Mouse (Mus musculus): ENCODE results near the gene Rps21. TPM values are rescaled to one million over a fixed set of nuclear protein-coding genes. Genes with fewer than 3 reads are reported as not detected.

Rps21 gene
- total and polyA plus RNA-seq, 3 experiments = 380 to 1,054 (median 873) TPM

DNA sequence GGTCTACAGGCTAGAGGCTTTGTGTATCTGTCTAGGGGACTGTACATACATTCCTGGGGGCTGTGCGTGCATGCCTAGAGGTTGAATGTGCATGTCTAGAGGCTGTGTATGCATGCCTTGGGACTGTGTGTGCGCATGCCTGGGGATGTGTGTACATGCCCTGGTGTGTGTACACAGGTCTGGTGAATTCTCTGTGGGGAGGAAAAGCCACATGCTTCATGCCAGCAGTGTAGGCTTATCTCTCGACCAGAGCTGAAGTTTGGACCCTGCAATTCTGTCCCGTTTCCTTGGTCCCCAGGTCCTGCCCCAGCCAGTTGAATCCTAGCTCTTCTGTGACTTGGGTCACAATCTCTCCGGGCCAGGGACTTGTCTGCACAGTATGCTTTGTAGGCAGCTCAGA is 34.4 kb downstream of the Rps21 start:
- DNase-seq = no peak

DNA sequence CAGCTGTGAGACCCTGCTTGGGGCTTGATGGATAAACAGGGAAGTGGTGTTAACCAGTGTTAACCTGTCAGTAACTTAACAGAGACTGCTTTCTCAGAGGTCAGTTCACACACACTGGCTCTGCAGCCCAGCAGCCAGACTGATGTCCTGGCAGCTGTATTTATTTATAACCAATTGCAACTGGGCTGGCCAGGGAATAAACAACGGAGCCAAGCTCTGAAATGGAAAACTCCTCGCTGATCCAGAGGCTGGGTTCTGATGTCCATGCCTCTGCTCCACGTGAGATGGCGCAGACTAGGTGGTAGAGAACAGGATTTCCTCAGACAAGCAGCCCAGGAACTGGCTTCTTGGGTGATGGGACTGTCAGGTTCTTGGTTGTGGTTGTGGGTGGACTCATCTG is 34.8 kb downstream of the Rps21 start:
- DNase-seq = no peak

DNA sequence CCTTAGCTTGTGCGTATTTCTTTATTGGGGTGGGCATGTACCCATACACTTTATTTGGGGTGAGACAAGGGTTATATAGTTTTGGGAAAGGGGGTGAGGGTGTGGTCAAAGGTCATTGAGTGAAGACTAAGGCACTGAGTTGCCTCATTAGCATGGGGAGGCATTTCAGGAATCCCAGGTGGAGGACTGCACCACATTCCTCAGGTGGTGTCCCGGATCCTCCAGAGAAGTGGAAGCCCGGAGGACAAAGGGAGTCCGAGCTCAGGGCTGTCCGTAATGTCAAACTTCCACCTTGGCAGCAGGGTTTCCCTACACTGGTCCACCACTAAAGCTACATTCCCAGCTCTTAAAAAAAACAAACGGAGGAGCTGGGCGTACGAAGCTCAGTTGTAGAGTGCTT is 35.7 kb downstream of the Rps21 start:
- DNase-seq = no peak

DNA sequence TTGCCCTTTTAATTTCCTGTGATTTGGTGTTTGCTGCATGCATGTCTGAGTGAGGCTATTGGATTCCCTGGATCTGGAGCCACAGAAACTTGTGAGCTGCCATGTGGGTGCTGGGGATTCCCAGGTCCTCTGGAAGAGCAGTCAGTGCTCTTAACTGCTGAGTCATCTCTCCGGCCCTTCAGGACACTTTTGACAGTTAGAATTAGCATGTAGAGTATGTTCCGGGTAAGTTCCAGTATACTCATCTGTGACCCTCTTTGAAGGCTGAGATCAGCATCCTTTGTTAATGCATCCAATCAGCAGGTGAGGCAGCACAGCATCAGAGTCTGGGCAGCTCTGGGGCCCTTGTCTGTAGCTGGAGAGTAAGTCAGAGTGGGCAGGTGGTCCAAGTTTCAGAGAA is 43.1 kb downstream of the Rps21 start:
- no peak for DNase-seq

DNA sequence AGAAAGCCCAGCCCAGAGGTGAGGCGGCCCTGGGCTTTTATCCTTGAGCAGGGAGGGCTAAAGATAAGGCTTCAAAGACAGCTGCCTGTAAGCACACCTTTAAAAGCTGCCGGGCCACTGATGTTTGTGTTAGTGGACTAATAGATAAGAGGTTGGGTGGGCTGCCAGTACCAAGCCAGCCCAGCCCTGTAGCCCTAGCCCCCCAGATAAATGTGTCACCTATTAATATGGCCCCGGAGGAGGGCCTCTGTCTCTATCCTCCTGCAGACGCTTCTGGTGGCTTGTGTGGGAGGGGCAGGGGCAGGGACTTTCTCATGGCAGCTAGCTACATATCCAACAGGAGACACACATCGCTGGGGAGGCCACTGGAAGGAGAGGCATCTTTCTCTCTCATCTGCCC is 43.6 kb downstream of the Rps21 start:
- DNase-seq = no peak

DNA sequence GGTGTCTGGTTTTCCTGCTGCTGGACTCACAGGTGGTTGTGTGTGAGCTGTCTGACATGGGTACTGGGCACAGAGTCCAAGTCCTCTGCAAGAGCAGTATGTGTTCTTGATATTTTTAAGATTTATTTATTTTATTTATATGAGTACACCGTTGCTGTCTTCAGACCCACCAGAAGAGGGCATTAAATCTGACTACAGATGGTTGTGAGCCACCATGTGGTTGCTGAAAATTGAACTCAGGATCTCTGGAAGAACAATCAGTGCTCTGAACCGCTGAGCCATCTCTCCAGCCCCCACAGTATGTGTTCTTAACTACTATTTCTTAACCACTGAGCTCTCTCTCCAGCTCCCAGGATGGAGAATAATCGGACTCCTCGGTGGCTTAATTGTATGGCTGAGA is 45.0 kb downstream of the Rps21 start:
- DNase-seq = no peak

DNA sequence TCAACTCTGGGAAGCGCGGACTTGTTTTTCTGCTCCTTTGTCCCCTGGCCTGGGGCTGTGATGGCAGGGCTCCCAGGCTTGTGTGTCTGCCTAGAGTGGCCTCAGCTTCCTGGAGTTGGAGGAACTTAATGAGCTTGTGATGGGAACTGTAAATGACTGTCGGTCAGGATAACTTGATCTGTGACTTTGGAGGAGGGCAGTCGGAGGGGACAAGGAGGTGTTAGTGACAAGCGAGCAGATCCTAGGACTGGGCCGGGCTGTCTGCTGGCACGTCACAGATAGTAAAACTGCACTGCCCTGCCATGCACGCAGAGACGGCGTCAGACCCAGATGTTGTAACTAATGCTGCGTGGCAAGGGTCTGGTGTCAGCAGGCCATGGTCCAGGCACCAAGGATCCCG is 46.3 kb downstream of the Rps21 start:
- no peak for DNase-seq

DNA sequence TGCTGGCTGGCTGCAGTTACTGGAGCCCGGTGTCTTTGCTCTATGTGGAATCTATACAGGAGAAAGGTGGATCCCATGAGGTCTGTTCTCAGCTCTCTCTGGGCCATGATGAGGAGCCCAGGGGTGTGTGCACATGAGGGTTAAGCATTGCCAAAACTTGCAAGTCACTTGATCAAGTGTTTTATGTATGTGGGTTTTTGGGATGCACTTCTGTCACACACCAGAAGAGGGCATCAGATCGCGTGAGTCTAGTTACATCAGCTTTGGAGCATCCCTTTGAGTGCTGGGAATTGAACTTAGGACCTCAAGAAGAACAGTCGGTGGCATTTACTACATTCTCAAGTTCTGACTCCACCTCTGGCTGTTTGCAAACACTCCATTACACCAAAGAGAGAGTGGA is 47.4 kb downstream of the Rps21 start:
- no peak for DNase-seq

DNA sequence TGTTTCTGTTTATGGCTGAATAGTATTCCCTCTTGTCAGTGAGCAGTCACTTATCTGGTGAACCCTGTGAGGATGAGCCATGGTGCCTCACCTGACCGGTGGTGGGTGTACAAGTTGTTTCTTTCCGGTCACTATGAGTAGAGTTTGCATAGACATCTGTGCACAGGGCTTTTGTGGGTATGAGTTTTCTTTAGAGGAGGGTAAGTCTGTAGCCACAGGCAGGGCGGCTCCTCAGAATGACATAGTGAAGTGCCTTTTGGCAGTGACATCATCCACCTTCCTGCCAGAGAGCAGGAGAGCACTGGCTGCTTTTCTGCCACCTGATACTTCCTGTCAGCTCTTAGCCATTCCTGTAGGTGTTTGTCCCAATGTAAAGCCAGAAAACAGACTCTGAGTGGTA is 48.3 kb downstream of the Rps21 start:
- DNase-seq = no peak

DNA sequence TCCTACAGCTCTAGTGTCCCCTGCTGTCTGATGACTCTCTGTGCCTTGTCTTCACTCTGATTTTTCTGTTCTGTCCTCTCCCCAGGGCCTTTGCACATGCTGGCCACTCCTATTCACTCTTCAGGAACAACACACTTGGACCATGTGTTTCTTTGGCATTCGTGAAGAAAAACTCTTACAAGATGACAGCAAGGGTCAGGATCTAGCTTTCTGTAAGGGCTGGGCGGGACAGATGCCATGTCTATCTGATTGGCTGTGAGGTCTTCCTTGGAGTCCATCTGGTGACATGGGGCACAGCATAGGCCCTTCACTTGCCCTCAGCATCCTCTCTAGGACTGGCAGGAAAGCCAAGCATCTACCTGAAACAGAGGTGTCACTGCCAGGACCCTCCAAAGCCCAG is 48.8 kb downstream of the Rps21 start:
- DNase-seq = no peak

DNA sequence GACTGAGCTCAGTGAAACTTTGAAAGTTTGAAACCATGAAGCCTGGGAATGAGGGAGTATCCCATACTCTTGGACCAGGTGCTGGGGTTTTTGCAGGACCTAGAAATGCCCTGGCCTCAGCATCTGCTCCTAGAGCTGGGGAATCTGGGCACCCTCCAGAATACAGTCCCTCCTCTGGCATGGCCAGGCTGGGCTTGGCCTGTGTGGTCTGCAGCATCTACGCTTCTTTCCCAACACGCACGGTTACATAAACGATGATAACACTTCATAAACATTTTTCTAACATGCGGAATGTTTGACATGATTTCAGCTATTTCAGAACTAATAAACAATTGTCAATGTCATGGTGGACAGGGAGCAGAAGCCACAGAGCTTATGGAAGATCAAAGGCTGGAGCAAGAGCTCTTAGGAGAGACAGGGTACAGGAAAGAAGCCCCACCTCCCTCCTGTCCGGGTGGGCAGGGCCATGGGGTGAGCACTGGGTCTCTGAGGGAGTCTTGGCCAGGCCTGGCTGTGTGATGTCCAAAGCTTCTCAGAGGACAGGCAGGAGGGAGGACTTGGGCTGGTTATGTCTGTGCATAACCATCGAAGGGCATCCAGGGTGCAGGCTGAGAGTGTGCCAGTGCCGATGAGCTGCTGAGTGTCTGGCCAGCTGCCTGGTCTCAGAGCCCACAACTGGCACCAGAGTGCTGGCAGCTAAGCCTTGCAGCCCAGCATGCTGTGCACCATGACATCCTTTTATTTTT is 49.4 kb downstream of the Rps21 start:
- no peak for DNase-seq

DNA sequence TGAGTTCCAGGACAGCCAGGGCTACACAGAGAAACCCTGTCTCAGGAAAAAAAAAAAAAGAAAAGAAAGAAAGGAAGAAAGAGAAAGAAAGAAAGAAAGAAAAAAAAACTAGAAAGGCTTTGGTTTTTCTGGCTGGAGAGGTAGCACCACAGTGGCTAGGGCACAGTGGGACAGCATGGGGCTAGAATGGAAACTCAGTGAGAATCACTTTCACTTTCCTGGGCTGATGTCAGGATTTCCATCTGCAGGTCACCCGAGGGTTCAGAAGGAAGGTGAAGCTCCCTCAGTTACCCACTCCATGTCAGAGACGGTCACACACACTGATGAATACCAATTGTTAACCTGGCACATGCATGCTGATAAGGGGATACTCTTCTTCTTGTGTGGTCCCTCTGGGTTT is 50.5 kb downstream of the Rps21 start:
- no peak for DNase-seq

Small RNAs within 50 kb of the gene (microRNA-seq; reads per million reads assigned to microRNA genes)
- 0 reads per million in 2 experiments for gene Mir3091

Other genes starting within 250 kb of the Rps21 start
- 10 to 100 TPM; 38.6 to 47.0 TPM for gene Lsm14b, start 232.4 kb upstream of the Rps21 start, total RNA-seq (2021)
- gene Lsm14b, start 232.4 kb upstream of the Rps21 start, polyA plus RNA-seq (2012; rRNA removed) = 26.2 and 27.3 TPM in 2 replicates
- 100 to 1,000 TPM; 212 to 248 TPM for gene Psma7, start 214.9 kb upstream of the Rps21 start, total RNA-seq (2021)
- gene Psma7, start 214.9 kb upstream of the Rps21 start, polyA plus RNA-seq (2012; rRNA removed) = 91.7 and 121 TPM in 2 replicates
- gene Ss18l1, start 214.9 kb upstream of the Rps21 start, total RNA-seq (2021) = 10 to 100 TPM in 1 of 2 experiments, 1 to 10 TPM in 1; 6.7 to 11.8 TPM
- 14.2 and 18.1 TPM in 2 replicates for gene Ss18l1, start 214.9 kb upstream of the Rps21 start, polyA plus RNA-seq (2012; rRNA removed)
- gene Mtg2, start 186.8 kb upstream of the Rps21 start, total RNA-seq (2021) = 10 to 100 TPM; 13.5 to 22.2 TPM
- 12.4 and 13.1 TPM in 2 replicates for gene Mtg2, start 186.8 kb upstream of the Rps21 start, polyA plus RNA-seq (2012; rRNA removed)
- gene Hrh3, start 152.9 kb upstream of the Rps21 start, total RNA-seq (2021) = not detected
- gene Hrh3, start 152.9 kb upstream of the Rps21 start, polyA plus RNA-seq (2012; rRNA removed) = 0.16 and 0.86 TPM in 2 replicates
- gene Osbpl2, start 138.1 kb upstream of the Rps21 start, total RNA-seq (2021) = 10 to 100 TPM; 41.8 to 42.3 TPM
- 15.8 and 21.7 TPM in 2 replicates for gene Osbpl2, start 138.1 kb upstream of the Rps21 start, polyA plus RNA-seq (2012; rRNA removed)
- gene Adrm1, start 85.9 kb upstream of the Rps21 start, total RNA-seq (2021) = 100 to 1,000 TPM; 152 to 183 TPM
- 280 and 296 TPM in 2 replicates for gene Adrm1, start 85.9 kb upstream of the Rps21 start, polyA plus RNA-seq (2012; rRNA removed)
- 10 to 100 TPM; 30.7 to 35.0 TPM for gene Lama5, start 31.5 kb upstream of the Rps21 start, total RNA-seq (2021)
- 41.7 and 48.7 TPM in 2 replicates for gene Lama5, start 31.5 kb upstream of the Rps21 start, polyA plus RNA-seq (2012; rRNA removed)
- gene Cables2, start 16.1 kb downstream of the Rps21 start, total RNA-seq (2021) = 10 to 100 TPM; 13.1 to 14.7 TPM
- gene Cables2, start 16.1 kb downstream of the Rps21 start, polyA plus RNA-seq (2012; rRNA removed) = 19.4 and 28.8 TPM in 2 replicates
- gene Rbbp8nl, start 32.5 kb downstream of the Rps21 start, total RNA-seq (2021) = not detected
- not detected in 2 replicates for gene Rbbp8nl, start 32.5 kb downstream of the Rps21 start, polyA plus RNA-seq (2012; rRNA removed)
- gene Gata5, start 77.3 kb downstream of the Rps21 start, total RNA-seq (2021) = under 1 TPM; 0.09 to 0.28 TPM
- gene Gata5, start 77.3 kb downstream of the Rps21 start, polyA plus RNA-seq (2012; rRNA removed) = 0.25 and 0.31 TPM in 2 replicates
- gene Slco4a1, start 198.9 kb downstream of the Rps21 start, total RNA-seq (2021) = 1 to 10 TPM; 2.7 to 3.0 TPM
- gene Slco4a1, start 198.9 kb downstream of the Rps21 start, polyA plus RNA-seq (2012; rRNA removed) = 0.74 and 0.83 TPM in 2 replicates
- not detected for gene Ntsr1, start 242.6 kb downstream of the Rps21 start, total RNA-seq (2021)
- not detected in 2 replicates for gene Ntsr1, start 242.6 kb downstream of the Rps21 start, polyA plus RNA-seq (2012; rRNA removed)